Mouse (Mus musculus) CH12.LX (cell line): ENCODE measurements around the gene Bad. TPM values are rescaled to one million over a fixed set of nuclear protein-coding genes. Genes with fewer than 3 reads are reported as not detected.

Experiments
- DNase-seq: peaks from one replicate; pipeline ENCODE4 v3.0.0-alpha.2; 2013; ENCODE audit errors: extremely low read depth
- H3K27ac ChIP-seq: 2 replicates; pipeline ENCODE4 v1.5.1; 2012; ENCODE audit warnings: low read depth, mild to moderate bottlenecking, control low read depth, moderate library complexity; ENCODE audit not compliant: insufficient read depth
- H3K27me3 ChIP-seq: replicated peaks from 2 replicates; pipeline ENCODE3; 2012; ENCODE audit warnings: inconsistent platforms
- H3K36me3 ChIP-seq, 2 experiments: replicated peaks in 1 of 2; 2 replicates each; pipeline versions ENCODE3 to v1.6.1; 2012; ENCODE audit warnings: inconsistent platforms in 1 of 2, low read length in 1 of 2, mild to moderate bottlenecking in 1 of 2, mixed read lengths in 1 of 2, moderate library complexity in 1 of 2; ENCODE audit not compliant: control insufficient read depth in 1 of 2, insufficient read depth in 1 of 2
- H3K4me1 ChIP-seq, 2 experiments: 2 replicates each; pipeline ENCODE4 v1.6.1; 2012; ENCODE audit warnings: inconsistent platforms in 1 of 2, moderate library complexity in 1 of 2; ENCODE audit not compliant: insufficient read depth in 2 of 2, control insufficient read depth in 1 of 2
- H3K4me2 ChIP-seq: 2 replicates; pipeline ENCODE4 v1.6.1; 2012; ENCODE audit warnings: low read depth, mild to moderate bottlenecking, control low read depth; ENCODE audit not compliant: poor library complexity, insufficient read depth, severe bottlenecking
- H3K4me3 ChIP-seq, 3 experiments: fragments of 150-350 bp in 1 of 3; sonication (generic) in 1 of 3; replicated peaks in 1 of 3; 2 replicates each; pipeline versions ENCODE3 to v1.5.1; 2011 to 2012; ENCODE audit warnings: low read depth in 2 of 3, low read length in 2 of 3, mild to moderate bottlenecking in 2 of 3, moderate library complexity in 2 of 3, control low read depth in 1 of 3, improper control_type of control experiment in 1 of 3, inconsistent platforms in 1 of 3, mixed read lengths in 1 of 3; ENCODE audit not compliant: poor library complexity in 1 of 3
- H3K79me2 ChIP-seq: replicated peaks from 2 replicates; pipeline ENCODE4 v1.6.1; 2012; ENCODE audit warnings: mild to moderate bottlenecking, moderate library complexity; ENCODE audit not compliant: control insufficient read depth, poor library complexity, insufficient read depth, severe bottlenecking; ENCODE audit errors: extremely low read depth
- H3K9ac ChIP-seq: 2 replicates; pipeline ENCODE4 v1.6.1; 2012; ENCODE audit warnings: low read depth, mild to moderate bottlenecking, control low read depth, moderate library complexity; ENCODE audit not compliant: insufficient read depth
- H3K9me3 ChIP-seq: replicated peaks from 2 replicates; pipeline ENCODE3; 2012; ENCODE audit warnings: low read length, inconsistent platforms, mixed read lengths
- BHLHE40 ChIP-seq: IDR thresholded peaks from 2 replicates; pipeline ENCODE4 v1.6.1; 2011; ENCODE audit warnings: mild to moderate bottlenecking, low read depth, low read length, improper control_type of control experiment
- CHD1 ChIP-seq: IDR thresholded peaks from 2 replicates; pipeline ENCODE4 v1.6.1; 2012; ENCODE audit warnings: low read depth, low read length, improper control_type of control experiment, inconsistent platforms
- E2F4 ChIP-seq: IDR thresholded peaks from 2 replicates; pipeline ENCODE4 v1.6.1; 2011; ENCODE audit warnings: low read depth, low read length, improper control_type of control experiment; ENCODE audit not compliant: insufficient replicate concordance
- ELF1 ChIP-seq: IDR thresholded peaks from 2 replicates; pipeline ENCODE4 v1.6.1; 2014; ENCODE audit warnings: low read depth, mild to moderate bottlenecking, inconsistent platforms, low read length, improper control_type of control experiment
- EP300 ChIP-seq: IDR thresholded peaks from 2 replicates; pipeline ENCODE4 v1.6.1; 2011; ENCODE audit warnings: low read length, improper control_type of control experiment
- ETS1 ChIP-seq: conservative IDR thresholded peaks from 2 replicates; pipeline ENCODE4 v1.6.1; 2012; ENCODE audit warnings: low read depth, mild to moderate bottlenecking, inconsistent platforms, low read length, improper control_type of control experiment, moderate library complexity
- HCFC1 ChIP-seq: IDR thresholded peaks from 2 replicates; pipeline ENCODE4 v1.6.1; 2012; ENCODE audit warnings: low read depth, mild to moderate bottlenecking, inconsistent platforms, low read length, improper control_type of control experiment
- JUN ChIP-seq: IDR thresholded peaks from 2 replicates; pipeline ENCODE4 v1.6.1; 2011; ENCODE audit warnings: low read depth, mild to moderate bottlenecking, low read length, improper control_type of control experiment, moderate library complexity; ENCODE audit not compliant: insufficient read depth
- MAFK ChIP-seq: IDR thresholded peaks from 2 replicates; pipeline ENCODE4 v1.6.1; 2011; ENCODE audit warnings: low read length, improper control_type of control experiment; ENCODE audit not compliant: insufficient replicate concordance
- MAZ ChIP-seq: IDR thresholded peaks from 2 replicates; pipeline ENCODE4 v1.6.1; 2012; ENCODE audit warnings: low read depth, mild to moderate bottlenecking, inconsistent platforms, low read length, improper control_type of control experiment, moderate library complexity
- MXI1 ChIP-seq: IDR thresholded peaks from 2 replicates; pipeline ENCODE4 v1.6.1; 2011; ENCODE audit warnings: mild to moderate bottlenecking, low read depth, low read length, improper control_type of control experiment
- MYC ChIP-seq: IDR thresholded peaks from 2 replicates; pipeline ENCODE4 v1.6.1; 2011; ENCODE audit warnings: low read depth, mild to moderate bottlenecking, improper control_type of control experiment, low read length
- NELFE ChIP-seq: IDR thresholded peaks from 2 replicates; pipeline ENCODE4 v1.6.1; 2011; ENCODE audit warnings: low read depth, low read length, improper control_type of control experiment
- PAX5 ChIP-seq: IDR thresholded peaks from 2 replicates; pipeline ENCODE4 v1.6.1; 2012; ENCODE audit warnings: low read length, inconsistent platforms, mixed read lengths
- POLR2A ChIP-seq: IDR thresholded peaks from 2 replicates; pipeline ENCODE4 v1.6.1; 2011; ENCODE audit warnings: low read depth, mild to moderate bottlenecking, improper control_type of control experiment, low read length
- RAD21 ChIP-seq: IDR thresholded peaks from 2 replicates; pipeline ENCODE4 v1.6.1; 2011; ENCODE audit warnings: low read depth, mild to moderate bottlenecking, low read length, improper control_type of control experiment, moderate library complexity
- RCOR1 ChIP-seq: conservative IDR thresholded peaks from 2 replicates; pipeline ENCODE4 v1.6.1; 2012; ENCODE audit warnings: low read depth, mild to moderate bottlenecking, inconsistent platforms, low read length, improper control_type of control experiment
- SIN3A ChIP-seq: IDR thresholded peaks from 2 replicates; pipeline ENCODE4 v1.6.1; 2012; ENCODE audit warnings: low read length, improper control_type of control experiment, inconsistent platforms
- SMC3 ChIP-seq: IDR thresholded peaks from 2 replicates; pipeline ENCODE4 v1.6.1; 2011; ENCODE audit warnings: low read depth, low read length, improper control_type of control experiment
- TBP ChIP-seq: conservative IDR thresholded peaks from 2 replicates; pipeline ENCODE4 v1.6.1; 2011; ENCODE audit warnings: low read depth, low read length, improper control_type of control experiment
- TCF12 ChIP-seq: IDR thresholded peaks from 2 replicates; pipeline ENCODE4 v1.6.1; 2014; ENCODE audit warnings: low read depth, mild to moderate bottlenecking, inconsistent platforms, low read length, improper control_type of control experiment
- UBTF ChIP-seq: IDR thresholded peaks from 2 replicates; pipeline ENCODE4 v1.6.1; 2012; ENCODE audit warnings: low read depth, mild to moderate bottlenecking, inconsistent platforms, low read length, improper control_type of control experiment, moderate library complexity
- USF2 ChIP-seq: conservative IDR thresholded peaks from 2 replicates; pipeline ENCODE4 v1.6.1; 2011; ENCODE audit warnings: low read depth, low read length, improper control_type of control experiment
- ZKSCAN1 ChIP-seq: IDR thresholded peaks from 2 replicates; pipeline ENCODE4 v1.6.1; 2012; ENCODE audit warnings: low read depth, inconsistent platforms, low read length, improper control_type of control experiment, borderline replicate concordance
- ZMIZ1 ChIP-seq: IDR thresholded peaks from 2 replicates; pipeline ENCODE4 v1.6.1; 2012; ENCODE audit warnings: low read depth, mild to moderate bottlenecking, inconsistent platforms, low read length, improper control_type of control experiment
- ZNF384 ChIP-seq: IDR thresholded peaks from 2 replicates; pipeline ENCODE4 v1.6.1; 2012; ENCODE audit warnings: low read depth, low read length, improper control_type of control experiment, inconsistent platforms
- dilution Hi-C: fragments of 300-500 bp; cut with MboI; formaldehyde crosslinking; loops from 2 replicates; pipeline ENCODE4 v1.14.3; 2020; ENCODE audit warnings: low sequenced_read_pairs; ENCODE audit not compliant: extremely low pct_unique_long_range_greater_than_20kb, extremely low pct_ligation_motif_present
- in situ Hi-C: fragments of 300-500 bp; cut with MboI; formaldehyde crosslinking; loops from 3 replicates; pipeline ENCODE4 v1.14.3; 2019; ENCODE audit warnings: low sequenced_read_pairs, low pct_ligation_motif_present, low pct_unique_long_range_greater_than_20kb, mixed read lengths
- polyA plus RNA-seq: library from polyadenylated mRNA; unstranded; fragments of >175 nt; gene quantifications from 2 replicates; pipeline ENCODE4 v1.2.1, GENCODE M21; 2012; ENCODE audit warnings: low read depth; ENCODE audit not compliant: insufficient read length
- total RNA-seq, 2 experiments: library from RNA; depleted of rRNA; stranded (reverse); fragments of 300-350 nt in 1 of 2; fragments of >200 nt in 1 of 2; gene quantifications; 2 replicates each; pipeline ENCODE4 v1.2.3; 2012 to 2014

Gene Bad
- total and polyA plus RNA-seq, 3 experiments: 27.7 to 38.0 (median 33.3) TPM

DNA sequence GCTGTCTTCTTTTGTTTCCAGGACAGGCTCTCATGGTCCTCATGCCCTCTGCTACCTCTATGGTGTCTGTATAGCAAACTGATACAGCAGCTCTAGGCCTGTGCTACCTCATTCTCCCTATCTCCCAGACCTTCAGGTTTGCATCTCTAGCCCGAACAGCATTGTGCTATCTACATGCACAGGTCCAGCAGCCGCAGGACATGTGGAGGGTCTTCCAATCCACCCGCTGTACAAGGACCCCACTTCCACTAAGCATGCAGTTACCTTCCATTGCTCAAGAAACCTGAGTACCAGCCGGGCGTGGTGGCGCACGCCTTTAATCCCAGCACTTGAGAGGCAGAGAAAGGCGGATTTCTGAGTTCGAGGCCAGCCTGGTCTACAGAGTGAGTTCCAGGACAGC is 27.1 kb upstream of the Bad start:
- no peak overlapping the region for H3K4me3 ChIP-seq
- H3K9ac ChIP-seq: no peak overlapping the region
- H3K79me2 ChIP-seq: peaks cover 7% of the 10 kb centered on the region
- in situ Hi-C loops: no loop called here
- H3K27ac ChIP-seq: no peak overlapping the region
- dilution Hi-C loops: no loop called here
- no peak overlapping the region for H3K4me2 ChIP-seq
- DNase-seq: no peak
- H3K9me3 ChIP-seq: no peaks in the 10 kb centered on the region
- H3K27me3 ChIP-seq: no peaks in the 10 kb centered on the region
- TF ChIP-seq MAZ (no peak), RCOR1 (no peak), PAX5 (no peak), MAFK (no peak), ELF1 (no peak), ZMIZ1 (no peak), ZKSCAN1 (no peak), USF2 (no peak), UBTF (no peak), HCFC1 (no peak), SMC3 (no peak), NELFE (no peak), MXI1 (no peak), TBP (no peak), JUN (no peak), MYC (no peak), EP300 (no peak), BHLHE40 (no peak), E2F4 (no peak)
- TF ChIP-seq, all 38 proteins: peak for 0
- Histone ChIP-seq H3K4me1 (peaks cover 6 to 17% of the 10 kb centered on the region in 2 experiments; a peak in 2 of 4 replicates), H3K36me3 (peaks cover 31 to 74% of the 10 kb centered on the region in 2 experiments)

GRCm38 (mm10) chr19:6915276-6915675 is 26.4 kb upstream of the Bad start:
- DNase-seq: no peak
- H3K4me2 ChIP-seq: no peak overlapping the region
- H3K4me3 ChIP-seq: no peak overlapping the region
- peaks cover 11 to 24% of the 10 kb centered on the region in 2 experiments for H3K4me1 ChIP-seq
- peaks cover 7% of the 10 kb centered on the region for H3K79me2 ChIP-seq
- H3K9ac ChIP-seq: no peak overlapping the region
- dilution Hi-C loops (no loop called here), in situ Hi-C loops (no loop called here)
- no peak for TF ChIP-seq PAX5
- TF ChIP-seq RCOR1: no peak
- no peak for TF ChIP-seq SIN3A
- no peak for TF ChIP-seq RAD21
- TF ChIP-seq USF2: no peak
- TF ChIP-seq CHD1: no peak
- TF ChIP-seq TBP: no peak
- no peak for TF ChIP-seq ZNF384
- no peak for TF ChIP-seq NELFE
- TF ChIP-seq MAFK: no peak
- no peak for TF ChIP-seq POLR2A
- no peak for TF ChIP-seq ZMIZ1
- no peak for TF ChIP-seq JUN
- no peak for TF ChIP-seq TCF12
- TF ChIP-seq ETS1: no peak
- no peaks in the 10 kb centered on the region for H3K27me3 ChIP-seq
- peaks cover 31 to 82% of the 10 kb centered on the region in 2 experiments for H3K36me3 ChIP-seq
- H3K27ac ChIP-seq: no peak overlapping the region
- H3K9me3 ChIP-seq: no peaks in the 10 kb centered on the region
